Mouse (Mus musculus): ENCODE data around the gene Ap3d1. TPM values are rescaled to one million over a fixed set of nuclear protein-coding genes. Genes with fewer than 3 reads are reported as not detected.

Ap3d1 gene
- polyA plus RNA-seq, 1 experiment from 2014 or later, result 109 TPM

DNA sequence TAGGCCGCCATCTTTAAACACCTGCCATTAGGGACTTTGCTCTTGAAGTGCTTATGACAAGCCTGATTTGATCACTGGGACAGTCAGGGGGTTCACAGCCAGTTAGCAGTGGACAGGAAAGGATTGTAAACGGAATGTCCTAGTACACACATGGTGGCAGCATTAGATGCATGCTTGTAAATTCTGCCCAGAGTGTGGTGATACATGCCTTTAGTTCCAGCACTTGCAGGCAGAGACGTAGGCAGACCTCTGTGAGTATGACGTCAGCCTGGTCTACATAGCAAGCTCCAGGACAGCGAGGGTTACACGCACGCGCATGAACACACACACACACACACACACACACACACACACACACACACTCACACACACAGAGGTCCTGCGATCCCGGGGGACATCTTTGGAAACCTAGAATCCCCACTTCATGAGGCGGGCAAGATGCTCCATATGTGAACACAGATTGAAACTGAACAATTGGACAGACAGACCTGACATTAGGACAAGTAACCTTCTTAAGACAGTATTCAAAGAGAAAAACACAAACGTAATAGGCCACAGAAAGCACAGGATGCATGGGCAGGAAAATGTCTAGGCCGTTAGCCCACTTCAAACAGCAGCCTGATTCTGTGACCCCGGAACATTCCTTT lies 83.7 kb downstream of the Ap3d1 start:
- H3K27ac ChIP-seq (replicated peaks), result no peak overlapping the region; the same call in 1 of the 2 replicates
- 90% methylated on average over 14 of the region's 14 CpGs for WGBS
- ATAC-seq (ENCODE audit: low FRiP score, low read depth), result no peak

More for the DNA sequence above, 83.7 kb downstream of the Ap3d1 start:
- Histone ChIP-seq H3K36me3 (no peaks in the 10 kb centered on the region), H3K4me3 (no peak overlapping the region), H3K9me3 (no peaks in the 10 kb centered on the region), H3K9ac (no peak overlapping the region), H3K4me2 (no peak overlapping the region), H3K4me1 (replicated peaks) (peaks cover 31% of the 10 kb centered on the region), H3K27me3 (no peaks in the 10 kb centered on the region)

Other genes starting within 250 kb of the Ap3d1 start
- 1.6 and 1.7 TPM in 2 replicates for gene Onecut3, start 247.4 kb downstream of the Ap3d1 start, polyA plus RNA-seq (2015; fragmentation: Nextera tagmentation; extraction: Ambion mirVana)
- 1.2 and 1.5 TPM in 2 replicates for gene Atp8b3, start 203.1 kb downstream of the Ap3d1 start, polyA plus RNA-seq (2015; fragmentation: Nextera tagmentation; extraction: Ambion mirVana)
- 30.0 and 33.7 TPM in 2 replicates for gene Rexo1, start 180.7 kb downstream of the Ap3d1 start, polyA plus RNA-seq (2015; fragmentation: Nextera tagmentation; extraction: Ambion mirVana)
- gene Klf16, start 164.9 kb downstream of the Ap3d1 start, polyA plus RNA-seq (2015; fragmentation: Nextera tagmentation; extraction: Ambion mirVana), result 6.3 and 6.7 TPM in 2 replicates
- gene Abhd17a, start 151.9 kb downstream of the Ap3d1 start, polyA plus RNA-seq (2015; fragmentation: Nextera tagmentation; extraction: Ambion mirVana), result 134 and 159 TPM in 2 replicates
- 64.2 and 71.6 TPM in 2 replicates for gene Scamp4, start 139.4 kb downstream of the Ap3d1 start, polyA plus RNA-seq (2015; fragmentation: Nextera tagmentation; extraction: Ambion mirVana)
- 4.8 and 5.4 TPM in 2 replicates for gene Adat3, start 139.4 kb downstream of the Ap3d1 start, polyA plus RNA-seq (2015; fragmentation: Nextera tagmentation; extraction: Ambion mirVana)
- 3.4 and 4.1 TPM in 2 replicates for gene Gm49322, start 136.2 kb downstream of the Ap3d1 start, polyA plus RNA-seq (2015; fragmentation: Nextera tagmentation; extraction: Ambion mirVana)
- 109 and 127 TPM in 2 replicates for gene Csnk1g2, start 119.4 kb downstream of the Ap3d1 start, polyA plus RNA-seq (2015; fragmentation: Nextera tagmentation; extraction: Ambion mirVana)
- 83.6 and 93.2 TPM in 2 replicates for gene Btbd2, start 85.2 kb downstream of the Ap3d1 start, polyA plus RNA-seq (2015; fragmentation: Nextera tagmentation; extraction: Ambion mirVana)
- 56.7 and 61.0 TPM in 2 replicates for gene Mknk2, start 64.2 kb downstream of the Ap3d1 start, polyA plus RNA-seq (2015; fragmentation: Nextera tagmentation; extraction: Ambion mirVana)
- 57.5 and 60.2 TPM in 2 replicates for gene Mob3a, start 40.3 kb downstream of the Ap3d1 start, polyA plus RNA-seq (2015; fragmentation: Nextera tagmentation; extraction: Ambion mirVana)
- 39.2 and 46.1 TPM in 2 replicates for gene Izumo4, start 40.1 kb downstream of the Ap3d1 start, polyA plus RNA-seq (2015; fragmentation: Nextera tagmentation; extraction: Ambion mirVana)
- 18.3 and 21.6 TPM in 2 replicates for gene Dot1l, start 12.9 kb upstream of the Ap3d1 start, polyA plus RNA-seq (2015; fragmentation: Nextera tagmentation; extraction: Ambion mirVana)
- 52.3 and 67.4 TPM in 2 replicates for gene Sf3a2, start 55.9 kb upstream of the Ap3d1 start, polyA plus RNA-seq (2015; fragmentation: Nextera tagmentation; extraction: Ambion mirVana)
- 130 and 133 TPM in 2 replicates for gene Plekhj1, start 56.4 kb upstream of the Ap3d1 start, polyA plus RNA-seq (2015; fragmentation: Nextera tagmentation; extraction: Ambion mirVana)
- gene Amh, start 63.0 kb upstream of the Ap3d1 start, polyA plus RNA-seq (2015; fragmentation: Nextera tagmentation; extraction: Ambion mirVana), result 0.14 and 0.21 TPM in 2 replicates
- 0.62 and 0.95 TPM in 2 replicates for gene Jsrp1, start 71.2 kb upstream of the Ap3d1 start, polyA plus RNA-seq (2015; fragmentation: Nextera tagmentation; extraction: Ambion mirVana)
- 1,303 and 1,311 TPM in 2 replicates for gene Oaz1, start 84.4 kb upstream of the Ap3d1 start, polyA plus RNA-seq (2015; fragmentation: Nextera tagmentation; extraction: Ambion mirVana)
- 15.8 and 18.5 TPM in 2 replicates for gene Lingo3, start 101.8 kb upstream of the Ap3d1 start, polyA plus RNA-seq (2015; fragmentation: Nextera tagmentation; extraction: Ambion mirVana)
- gene Lsm7, start 112.9 kb upstream of the Ap3d1 start, polyA plus RNA-seq (2015; fragmentation: Nextera tagmentation; extraction: Ambion mirVana), result 210 and 228 TPM in 2 replicates
- gene Sppl2b, start 113.0 kb upstream of the Ap3d1 start, polyA plus RNA-seq (2015; fragmentation: Nextera tagmentation; extraction: Ambion mirVana), result 76.8 and 87.4 TPM in 2 replicates
- 0.22 and 0.33 TPM in 2 replicates for gene Tmprss9, start 129.6 kb upstream of the Ap3d1 start, polyA plus RNA-seq (2015; fragmentation: Nextera tagmentation; extraction: Ambion mirVana)
- 329 and 342 TPM in 2 replicates for gene Timm13, start 158.7 kb upstream of the Ap3d1 start, polyA plus RNA-seq (2015; fragmentation: Nextera tagmentation; extraction: Ambion mirVana)
- gene Lmnb2, start 176.0 kb upstream of the Ap3d1 start, polyA plus RNA-seq (2015; fragmentation: Nextera tagmentation; extraction: Ambion mirVana), result 38.4 and 40.9 TPM in 2 replicates
- 6.9 and 8.5 TPM in 2 replicates for gene Gadd45b, start 187.8 kb upstream of the Ap3d1 start, polyA plus RNA-seq (2015; fragmentation: Nextera tagmentation; extraction: Ambion mirVana)